Mouse (Mus musculus) T-cell, adult 2 months (primary cell): ENCODE data around the gene Vangl2.

ENCODE experiments used
- DNase-seq: peaks from one replicate; pipeline ENCODE4 v3.0.0; 2022; ENCODE audit warnings: low spot score

Gene Vangl2

GRCm38 (mm10) chr1:172027809-172028102 lies 488 bp downstream of the Vangl2 start:
- no peak for DNase-seq

- DNase-seq: peak; percentile 51
Observed at GRCm38 (mm10) chr1:172027010-172027808, 1.0 kb downstream of the Vangl2 start.

GRCm38 (mm10) chr1:172026201-172026901 lies 1.9 kb downstream of the Vangl2 start:
- DNase-seq: no peak

- DNase-seq: no peak
Observed at GRCm38 (mm10) chr1:172025201-172025904, 2.9 kb downstream of the Vangl2 start.

GRCm38 (mm10) chr1:172024140-172024895 lies 3.9 kb downstream of the Vangl2 start:
- DNase-seq: no peak

GRCm38 (mm10) chr1:172019863-172020521 lies 8.3 kb downstream of the Vangl2 start:
- no peak for DNase-seq

GRCm38 (mm10) chr1:172019339-172019738 lies 8.9 kb downstream of the Vangl2 start:
- DNase-seq: no peak

- no peak for DNase-seq
Observed at GRCm38 (mm10) chr1:172018336-172019311, 9.6 kb downstream of the Vangl2 start.

GRCm38 (mm10) chr1:172017517-172018070 lies 10.7 kb downstream of the Vangl2 start:
- no peak for DNase-seq

- DNase-seq: no peak
Observed at GRCm38 (mm10) chr1:172016660-172017516, 11.4 kb downstream of the Vangl2 start.

GRCm38 (mm10) chr1:172016031-172016430 lies 12.2 kb downstream of the Vangl2 start:
- DNase-seq: no peak

GRCm38 (mm10) chr1:172015312-172015939 lies 12.8 kb downstream of the Vangl2 start:
- DNase-seq: peak; percentile 43

- no peak for DNase-seq
Observed at GRCm38 (mm10) chr1:172014771-172015170, 13.5 kb downstream of the Vangl2 start.

- DNase-seq: peak; percentile 47
Observed at GRCm38 (mm10) chr1:172012030-172012429, 16.2 kb downstream of the Vangl2 start.

GRCm38 (mm10) chr1:172010042-172010824 lies 18.0 kb downstream of the Vangl2 start:
- no peak for DNase-seq

- no peak for DNase-seq
Observed at GRCm38 (mm10) chr1:172009406-172009805, 18.8 kb downstream of the Vangl2 start.

- DNase-seq: no peak
Observed at GRCm38 (mm10) chr1:172008351-172008750, 19.9 kb downstream of the Vangl2 start.

GRCm38 (mm10) chr1:172007761-172008160 lies 20.5 kb downstream of the Vangl2 start:
- no peak for DNase-seq
